Mouse (Mus musculus) midbrain, embryonic 12.5 days (tissue): ENCODE data around the gene Efcab5. TPM values are rescaled to one million over a fixed set of nuclear protein-coding genes. Genes with fewer than 3 reads are reported as not detected.
"Not testable (repeated sequence)": the region's sequence is repeated elsewhere in the genome, so short reads cannot be mapped to it uniquely, and the experiment has no call there.

ENCODE experiments used
- ATAC-seq: fragments of 200-750 bp; cut with Nextera tagmentation; 2 replicates; pipeline ENCODE4 v1.8.0; 2017; ENCODE audit warnings: low read depth, moderate TSS enrichment, moderate library complexity; ENCODE audit not compliant: low FRiP score
- H3K27ac ChIP-seq: fragments of 300-500 bp; sonication (generic); replicated peaks from 2 replicates; pipeline ENCODE4 v1.5.1; 2016; ENCODE audit warnings: mild to moderate bottlenecking
- H3K27me3 ChIP-seq: fragments of 300-500 bp; sonication (generic); 2 replicates; pipeline ENCODE4 v1.6.1; 2016; ENCODE audit warnings: mild to moderate bottlenecking
- H3K36me3 ChIP-seq: fragments of 300-500 bp; sonication (generic); 2 replicates; pipeline ENCODE4 v1.6.1; 2016
- H3K4me1 ChIP-seq: fragments of 300-500 bp; sonication (generic); 2 replicates; pipeline ENCODE4 v1.6.1; 2016
- H3K4me2 ChIP-seq: fragments of 300-500 bp; sonication (generic); replicated peaks from 2 replicates; pipeline ENCODE4 v1.6.1; 2016; ENCODE audit warnings: mild to moderate bottlenecking, moderate library complexity
- H3K4me3 ChIP-seq: fragments of 300-500 bp; sonication (generic); 2 replicates; pipeline ENCODE4 v1.5.1; 2016; ENCODE audit warnings: mild to moderate bottlenecking
- H3K9ac ChIP-seq: fragments of 300-500 bp; sonication (generic); replicated peaks from 2 replicates; pipeline ENCODE4 v1.6.1; 2016; ENCODE audit warnings: mild to moderate bottlenecking, moderate library complexity
- H3K9me3 ChIP-seq: fragments of 300-500 bp; sonication (generic); 2 replicates; pipeline ENCODE4 v1.6.1; 2016; ENCODE audit warnings: mild to moderate bottlenecking
- WGBS: fragments of 180-500 bp; shearing (Covaris S2); methylation state at CpG from one replicate; pipeline ENCODE4 v1.1.7; 2016; 5-methylcytosine and 5-hydroxymethylcytosine counted together
- polyA plus RNA-seq: library from polyadenylated mRNA; unstranded; fragments of >200 nt; fragmentation: Nextera tagmentation; extraction: Ambion mirVana; gene quantifications from 2 replicates; pipeline ENCODE4 v1.2.1, GENCODE M21; 2016

Gene Efcab5
- polyA plus RNA-seq, 1 experiment from 2014 or later: 0.75 TPM

GRCm38 (mm10) chr11:77133450-77133849 lies 55.3 kb downstream of the Efcab5 start:
- Histone ChIP-seq H3K4me3 (no peak overlapping the region), H3K4me2 (no peak overlapping the region), H3K27me3 (no peaks in the 10 kb centered on the region), H3K36me3 (no peaks in the 10 kb centered on the region), H3K9me3 (no peaks in the 10 kb centered on the region), H3K27ac (no peak overlapping the region), H3K9ac (no peak overlapping the region), H3K4me1 (no peaks in the 10 kb centered on the region)
- no peak for ATAC-seq
- 95% methylated on average over 4 of the region's 4 CpGs for WGBS

- WGBS: 59% methylated on average over 3 of the region's 3 CpGs
- no peak for ATAC-seq
These were observed 56.2 kb downstream of the Efcab5 start for GRCm38 (mm10) chr11:77132580-77132979.

GRCm38 (mm10) chr11:77128562-77128961 lies 60.2 kb downstream of the Efcab5 start:
- Histone ChIP-seq H3K36me3 (no peaks in the 10 kb centered on the region), H3K9ac (no peak overlapping the region), H3K9me3 (no peaks in the 10 kb centered on the region), H3K4me3 (no peak overlapping the region), H3K4me1 (no peaks in the 10 kb centered on the region), H3K4me2 (no peak overlapping the region), H3K27me3 (no peaks in the 10 kb centered on the region), H3K27ac (no peak overlapping the region)
- no peak for ATAC-seq
- 90% methylated on average over 3 of the region's 3 CpGs for WGBS

More at GRCm38 (mm10) chr11:77132580-77132979, 56.2 kb downstream of the Efcab5 start:
- H3K9ac ChIP-seq: no peak overlapping the region
- no peak overlapping the region for H3K4me3 ChIP-seq
- H3K9me3 ChIP-seq: no peaks in the 10 kb centered on the region
- H3K36me3 ChIP-seq: no peaks in the 10 kb centered on the region
- no peaks in the 10 kb centered on the region for H3K4me1 ChIP-seq
- no peak overlapping the region for H3K4me2 ChIP-seq
- H3K27ac ChIP-seq: no peak overlapping the region
- H3K27me3 ChIP-seq: no peaks in the 10 kb centered on the region

DNA sequence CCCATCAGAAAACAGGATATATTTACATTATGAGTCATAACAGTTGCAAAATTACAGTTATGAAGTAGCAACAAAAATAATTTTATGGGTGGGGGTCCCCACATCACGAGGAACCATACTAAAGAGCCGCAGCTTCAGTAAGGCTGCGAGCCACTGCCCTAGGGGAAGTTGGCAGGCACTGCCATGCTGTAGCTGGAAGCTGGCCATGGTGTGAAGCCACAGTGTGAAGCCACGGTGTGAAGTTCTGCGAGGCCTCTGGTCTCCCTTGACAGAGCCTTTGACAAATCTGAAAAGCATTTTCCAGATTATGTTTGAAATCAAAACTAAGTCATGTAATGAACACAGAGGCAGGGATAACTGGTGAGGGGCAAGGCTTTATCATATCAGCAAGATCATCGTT lies 77.6 kb downstream of the Efcab5 start:
- H3K4me3 ChIP-seq: no peak overlapping the region
- H3K4me2 ChIP-seq: no peak overlapping the region
- H3K9ac ChIP-seq: no peak overlapping the region
- no peak for ATAC-seq
- no peaks in the 10 kb centered on the region for H3K9me3 ChIP-seq
- no peak overlapping the region for H3K27ac ChIP-seq
- 89% methylated on average over 6 of the region's 6 CpGs for WGBS
- H3K27me3 ChIP-seq: no peaks in the 10 kb centered on the region
- H3K36me3 ChIP-seq: no peaks in the 10 kb centered on the region
- no peaks in the 10 kb centered on the region for H3K4me1 ChIP-seq

GRCm38 (mm10) chr11:77108442-77108841 lies 80.3 kb downstream of the Efcab5 start:
- WGBS: 88% methylated on average over 6 of the region's 6 CpGs

GRCm38 (mm10) chr11:77107872-77108271 lies 80.9 kb downstream of the Efcab5 start:
- not testable (repeated sequence) for ATAC-seq, H3K36me3 ChIP-seq, H3K27ac ChIP-seq, H3K4me2 ChIP-seq, H3K27me3 ChIP-seq, H3K9ac ChIP-seq, H3K4me1 ChIP-seq, H3K4me3 ChIP-seq, H3K9me3 ChIP-seq
- 84% methylated on average over 12 of the region's 12 CpGs for WGBS

More at GRCm38 (mm10) chr11:77108442-77108841, 80.3 kb downstream of the Efcab5 start:
- no peak overlapping the region for H3K4me3 ChIP-seq
- no peak overlapping the region for H3K9ac ChIP-seq
- no peaks in the 10 kb centered on the region for H3K4me1 ChIP-seq
- no peaks in the 10 kb centered on the region for H3K27me3 ChIP-seq
- no peak overlapping the region for H3K27ac ChIP-seq
- ATAC-seq: no peak
- H3K36me3 ChIP-seq: no peaks in the 10 kb centered on the region
- no peak overlapping the region for H3K4me2 ChIP-seq
- no peaks in the 10 kb centered on the region for H3K9me3 ChIP-seq

DNA sequence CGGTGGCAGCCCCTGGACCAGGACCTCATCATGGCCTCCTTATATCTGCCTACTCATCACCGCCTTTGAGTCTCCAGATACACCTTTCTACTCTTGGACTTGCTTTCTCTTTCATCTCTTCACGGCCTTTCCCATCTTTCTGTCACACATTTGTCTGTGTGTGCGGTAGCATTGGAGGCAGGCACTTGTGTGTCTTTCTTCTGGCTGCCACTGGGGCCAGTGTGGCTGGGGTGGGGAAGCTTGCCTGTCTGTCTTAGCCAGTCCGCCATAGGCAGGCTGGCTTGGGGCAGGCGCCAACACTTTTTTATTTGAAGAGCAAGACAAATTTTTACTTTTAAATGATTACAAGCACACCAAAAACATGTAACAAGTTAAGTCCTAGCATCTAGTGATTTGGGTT lies 81.8 kb downstream of the Efcab5 start:
- Histone ChIP-seq H3K36me3 (no peaks in the 10 kb centered on the region), H3K4me2 (no peak overlapping the region), H3K9me3 (no peaks in the 10 kb centered on the region), H3K27ac (no peak overlapping the region), H3K4me1 (no peaks in the 10 kb centered on the region), H3K9ac (no peak overlapping the region), H3K27me3 (no peaks in the 10 kb centered on the region), H3K4me3 (no peak overlapping the region)
- ATAC-seq: no peak
- 94% methylated on average over 6 of the region's 6 CpGs for WGBS

- Histone ChIP-seq H3K27me3 (peaks cover 10% of the 10 kb centered on the region; the same call in 1 of the 2 replicates), H3K9ac (no peak overlapping the region), H3K9me3 (no peaks in the 10 kb centered on the region), H3K4me2 (no peak overlapping the region), H3K4me3 (no peak overlapping the region), H3K4me1 (no peaks in the 10 kb centered on the region; the same call in 1 of the 2 replicates), H3K27ac (no peak overlapping the region), H3K36me3 (no peaks in the 10 kb centered on the region)
- WGBS: 14% methylated on average over 10 of the region's 10 CpGs
- ATAC-seq: no peak
These were observed 88.4 kb downstream of the Efcab5 start for GRCm38 (mm10) chr11:77100137-77100937.

- Histone ChIP-seq H3K36me3 (no peaks in the 10 kb centered on the region), H3K4me1 (no peaks in the 10 kb centered on the region; the same call in 1 of the 2 replicates), H3K4me3 (no peak overlapping the region), H3K27ac (no peak overlapping the region), H3K9me3 (no peaks in the 10 kb centered on the region), H3K9ac (no peak overlapping the region), H3K27me3 (peaks cover 10% of the 10 kb centered on the region; the same call in 1 of the 2 replicates), H3K4me2 (no peak overlapping the region)
- WGBS: 81% methylated on average over 19 of the region's 19 CpGs
- no peak for ATAC-seq
These were observed 90.3 kb downstream of the Efcab5 start for GRCm38 (mm10) chr11:77098332-77098972.

GRCm38 (mm10) chr11:77096991-77097390 lies 91.8 kb downstream of the Efcab5 start:
- WGBS: 80% methylated on average over 7 of the region's 7 CpGs
- Histone ChIP-seq H3K4me3 (no peak overlapping the region), H3K27me3 (peaks cover 10% of the 10 kb centered on the region), H3K4me1 (peaks cover 3% of the 10 kb centered on the region; the same call in 1 of the 2 replicates), H3K27ac (no peak overlapping the region), H3K36me3 (no peaks in the 10 kb centered on the region), H3K9me3 (no peaks in the 10 kb centered on the region), H3K4me2 (no peak overlapping the region), H3K9ac (no peak overlapping the region)
- ATAC-seq: no peak

GRCm38 (mm10) chr11:77096581-77096980 lies 92.2 kb downstream of the Efcab5 start:
- Histone ChIP-seq H3K27ac (no peak overlapping the region), H3K4me3 (no peak overlapping the region), H3K36me3 (no peaks in the 10 kb centered on the region), H3K9me3 (no peaks in the 10 kb centered on the region), H3K4me1 (peaks cover 3% of the 10 kb centered on the region; the same call in 1 of the 2 replicates), H3K27me3 (peaks cover 10% of the 10 kb centered on the region), H3K4me2 (no peak overlapping the region), H3K9ac (no peak overlapping the region)
- ATAC-seq: no peak
- 80% methylated on average over 3 of the region's 3 CpGs for WGBS

DNA sequence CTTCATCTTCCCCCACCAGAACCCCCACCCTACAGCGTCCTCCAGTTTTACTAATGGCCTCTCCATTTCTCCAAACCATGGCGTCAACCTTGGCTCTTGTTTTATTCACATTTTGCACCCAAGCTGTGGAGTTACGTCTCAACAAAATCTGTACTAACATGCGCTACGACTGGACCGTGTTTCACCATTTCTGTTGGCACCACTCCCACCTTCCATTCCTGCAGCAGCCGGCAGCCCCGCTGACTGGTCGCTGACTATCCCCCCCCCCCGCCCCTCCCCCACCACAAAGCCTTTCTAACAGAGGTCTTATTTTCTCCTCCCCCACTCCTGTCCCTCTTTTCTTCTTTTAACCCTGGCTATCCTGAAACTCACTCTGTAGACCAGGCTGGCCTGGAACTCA lies 93.6 kb downstream of the Efcab5 start:
- Histone ChIP-seq H3K27ac (no peak overlapping the region), H3K9me3 (no peaks in the 10 kb centered on the region), H3K27me3 (peaks cover 10% of the 10 kb centered on the region), H3K4me3 (no peak overlapping the region), H3K36me3 (no peaks in the 10 kb centered on the region), H3K4me2 (no peak overlapping the region), H3K4me1 (0 out of 2 replicates have a peak, but pooled peaks cover 3% of the 10 kb centered on the region), H3K9ac (no peak overlapping the region)
- ATAC-seq: no peak
- 64% methylated on average over 10 of the region's 10 CpGs for WGBS
